Mouse (Mus musculus): ENCODE results near the gene Cep295nl. TPM values are rescaled to one million over a fixed set of nuclear protein-coding genes. Genes with fewer than 3 reads are reported as not detected.

The Cep295nl gene
- polyA plus RNA-seq, 1 experiment from 2014 or later, result 0.56 TPM

GRCm38 (mm10) chr11:118287573-118287972, 54.7 kb downstream of the Cep295nl start:
- H3K36me3 ChIP-seq, result peaks cover 50% of the 10 kb centered on the region
- no peak overlapping the region for H3K9ac ChIP-seq
- no peaks in the 10 kb centered on the region for H3K9me3 ChIP-seq
- H3K4me3 ChIP-seq, result no peak overlapping the region
- no peak for ATAC-seq (ENCODE audit: borderline replicate concordance, extremely low read depth, low FRiP score, low TSS enrichment)
- H3K27ac ChIP-seq, result no peak overlapping the region
- H3K4me2 ChIP-seq, result no peak overlapping the region
- no peaks in the 10 kb centered on the region for H3K27me3 ChIP-seq
- WGBS, result 90% methylated on average over 9 of the region's 9 CpGs
- peaks cover 18% of the 10 kb centered on the region for H3K4me1 ChIP-seq

DNA sequence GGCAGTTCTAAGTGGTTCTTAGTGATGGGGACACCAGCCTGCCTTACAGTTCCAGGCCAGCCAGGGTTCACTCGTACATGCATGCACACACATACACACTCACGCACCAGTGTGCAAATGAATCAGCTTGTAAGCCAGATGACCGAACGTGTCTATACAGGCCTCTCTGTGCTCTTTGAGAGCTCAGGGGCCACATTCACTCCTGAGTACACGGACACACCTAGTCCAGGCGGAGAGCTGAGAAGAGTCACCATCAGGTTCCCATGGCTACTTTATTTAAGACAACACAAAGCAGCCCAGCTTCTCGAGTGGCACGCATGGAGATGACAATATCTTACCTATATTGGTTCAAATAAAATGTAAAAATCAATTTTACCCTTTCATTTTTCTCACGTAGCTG, 55.9 kb downstream of the Cep295nl start:
- Histone ChIP-seq H3K9ac (no peak overlapping the region), H3K9me3 (no peaks in the 10 kb centered on the region), H3K36me3 (peaks cover 61% of the 10 kb centered on the region), H3K27ac (peak overlapping the region; percentile 54), H3K4me2 (no peak overlapping the region), H3K4me3 (no peak overlapping the region), H3K4me1 (peaks cover 18% of the 10 kb centered on the region), H3K27me3 (no peaks in the 10 kb centered on the region)
- WGBS, result 81% methylated on average over 9 of the region's 9 CpGs
- no peak for ATAC-seq (ENCODE audit: borderline replicate concordance, extremely low read depth, low FRiP score, low TSS enrichment)

- Histone ChIP-seq H3K9ac (no peak overlapping the region), H3K36me3 (peaks cover 63% of the 10 kb centered on the region), H3K4me2 (no peak overlapping the region), H3K27me3 (no peaks in the 10 kb centered on the region), H3K4me3 (no peak overlapping the region), H3K9me3 (no peaks in the 10 kb centered on the region), H3K4me1 (peaks cover 16% of the 10 kb centered on the region), H3K27ac (peak overlapping the region; percentile 54)
- WGBS, result 78% methylated on average over 13 of the region's 13 CpGs
- no peak for ATAC-seq (ENCODE audit: borderline replicate concordance, extremely low read depth, low FRiP score, low TSS enrichment)
Measured at GRCm38 (mm10) chr11:118285791-118286190, 56.5 kb downstream of the Cep295nl start.

Other genes with a start within 250 kb of the Cep295nl start
- gene Dnah17, start 211.9 kb downstream of the Cep295nl start, polyA plus RNA-seq (2015; fragmentation: Nextera tagmentation; extraction: Ambion mirVana), result 0.19 and 0.20 TPM in 2 replicates
- 16.6 and 17.7 TPM in 2 replicates for gene Cyth1, start 93.9 kb downstream of the Cep295nl start, polyA plus RNA-seq (2015; fragmentation: Nextera tagmentation; extraction: Ambion mirVana)
- gene Usp36, start 52.3 kb downstream of the Cep295nl start, polyA plus RNA-seq (2015; fragmentation: Nextera tagmentation; extraction: Ambion mirVana), result 17.7 and 19.4 TPM in 2 replicates
- 79.1 and 79.8 TPM in 2 replicates for gene Timp2, start 13.2 kb upstream of the Cep295nl start, polyA plus RNA-seq (2015; fragmentation: Nextera tagmentation; extraction: Ambion mirVana)
- gene Lgals3bp, start 59.6 kb upstream of the Cep295nl start, polyA plus RNA-seq (2015; fragmentation: Nextera tagmentation; extraction: Ambion mirVana), result 4.9 and 6.9 TPM in 2 replicates
- gene Cant1, start 76.6 kb upstream of the Cep295nl start, polyA plus RNA-seq (2015; fragmentation: Nextera tagmentation; extraction: Ambion mirVana), result 30.3 and 33.7 TPM in 2 replicates
- gene C1qtnf1, start 85.7 kb upstream of the Cep295nl start, polyA plus RNA-seq (2015; fragmentation: Nextera tagmentation; extraction: Ambion mirVana), result 6.9 and 7.6 TPM in 2 replicates
- 6.0 and 7.3 TPM in 2 replicates for gene Engase, start 134.3 kb upstream of the Cep295nl start, polyA plus RNA-seq (2015; fragmentation: Nextera tagmentation; extraction: Ambion mirVana)

Measured in lung, embryonic 15.5 days (tissue).